Mouse (Mus musculus) heart, embryonic 15.5 days (tissue): ENCODE data around the gene Iqgap2. TPM values are rescaled to one million over a fixed set of nuclear protein-coding genes. Genes with fewer than 3 reads are reported as not detected.

ENCODE experiments used
- ATAC-seq: fragments of 200-750 bp; cut with Nextera tagmentation; replicated peaks from 2 replicates; pipeline ENCODE4 v1.8.0; 2017; ENCODE audit warnings: low read depth, moderate TSS enrichment; ENCODE audit not compliant: insufficient number of reproducible peaks, insufficient read depth, low FRiP score
- H3K27ac ChIP-seq: fragments of 300-500 bp; sonication (generic); 2 replicates; pipeline ENCODE4 v1.5.1; 2015; ENCODE audit warnings: mild to moderate bottlenecking, inconsistent platforms
- H3K27me3 ChIP-seq: fragments of 300-500 bp; sonication (generic); 2 replicates; pipeline ENCODE4 v1.6.1; 2015; ENCODE audit warnings: inconsistent platforms
- H3K36me3 ChIP-seq: fragments of 300-500 bp; sonication (generic); 2 replicates; pipeline ENCODE4 v1.6.1; 2015; ENCODE audit warnings: mild to moderate bottlenecking, inconsistent platforms
- H3K4me1 ChIP-seq: fragments of 300-500 bp; sonication (generic); replicated peaks from 2 replicates; pipeline ENCODE4 v1.6.1; 2015; ENCODE audit warnings: inconsistent platforms
- H3K4me2 ChIP-seq: fragments of 300-500 bp; sonication (generic); 2 replicates; pipeline ENCODE4 v1.6.1; 2015; ENCODE audit warnings: inconsistent platforms, mild to moderate bottlenecking, moderate library complexity
- H3K4me3 ChIP-seq: fragments of 300-500 bp; sonication (generic); 2 replicates; pipeline ENCODE4 v1.5.1; 2015; ENCODE audit warnings: mild to moderate bottlenecking, inconsistent platforms
- H3K9ac ChIP-seq: fragments of 300-500 bp; sonication (generic); 2 replicates; pipeline ENCODE4 v1.6.1; 2015; ENCODE audit warnings: mild to moderate bottlenecking, inconsistent platforms
- H3K9me3 ChIP-seq: fragments of 300-500 bp; sonication (generic); replicated peaks from 2 replicates; pipeline ENCODE4 v1.6.1; 2016; ENCODE audit warnings: inconsistent platforms
- WGBS: fragments of 180-500 bp; shearing (Covaris S2); methylation state at CpG from one replicate; pipeline ENCODE4 v1.1.7; 2015; ENCODE audit warnings: mixed read lengths; 5-methylcytosine and 5-hydroxymethylcytosine counted together
- polyA plus RNA-seq: library from polyadenylated mRNA; unstranded; fragments of >200 nt; fragmentation: Nextera tagmentation; extraction: Ambion mirVana; gene quantifications from 2 replicates; pipeline ENCODE4 v1.2.1, GENCODE M21; 2015

The Iqgap2 gene
- polyA plus RNA-seq, 1 experiment from 2014 or later: 2.4 TPM

GRCm38 (mm10) chr13:95774966-95775696 lies 116.6 kb downstream of the Iqgap2 start:
- H3K9ac ChIP-seq: no peak overlapping the region
- H3K27me3 ChIP-seq: no peaks in the 10 kb centered on the region
- no peaks in the 10 kb centered on the region for H3K36me3 ChIP-seq
- H3K4me2 ChIP-seq: no peak overlapping the region
- no peak overlapping the region for H3K27ac ChIP-seq
- no peak for ATAC-seq
- WGBS: 50% methylated on average over 11 of the region's 11 CpGs
- H3K9me3 ChIP-seq: no peaks in the 10 kb centered on the region
- H3K4me1 ChIP-seq: 0 out of 2 replicates have a peak, but pooled peaks cover 5% of the 10 kb centered on the region
- no peak overlapping the region for H3K4me3 ChIP-seq

- peak overlapping the region; percentile 48 for H3K4me2 ChIP-seq
- ATAC-seq: peak; percentile 74
- peak overlapping the region; percentile 79 for H3K27ac ChIP-seq
- WGBS: 10% methylated on average over 9 of the region's 9 CpGs
- no peaks in the 10 kb centered on the region for H3K36me3 ChIP-seq
- H3K4me3 ChIP-seq: peak overlapping the region; percentile 2; the same call in 1 of the 2 replicates
- peaks cover 23% of the 10 kb centered on the region for H3K4me1 ChIP-seq
- no peaks in the 10 kb centered on the region for H3K9me3 ChIP-seq
- no peak overlapping the region for H3K9ac ChIP-seq
- no peaks in the 10 kb centered on the region for H3K27me3 ChIP-seq
Measured at GRCm38 (mm10) chr13:95765017-95765416, 126.7 kb downstream of the Iqgap2 start.

GRCm38 (mm10) chr13:95763876-95764517 lies 127.7 kb downstream of the Iqgap2 start:
- Histone ChIP-seq H3K4me3 (no peak overlapping the region), H3K9me3 (no peaks in the 10 kb centered on the region), H3K4me2 (no peak overlapping the region), H3K9ac (no peak overlapping the region), H3K36me3 (no peaks in the 10 kb centered on the region), H3K4me1 (peaks cover 20% of the 10 kb centered on the region), H3K27ac (peak overlapping the region; percentile 75), H3K27me3 (no peaks in the 10 kb centered on the region)
- 37% methylated on average over 3 of the region's 3 CpGs for WGBS
- 0 out of 2 replicates have a peak, but pooled peaks have one; percentile 45 for ATAC-seq

GRCm38 (mm10) chr13:95759810-95760209 lies 131.9 kb downstream of the Iqgap2 start:
- peaks cover 8% of the 10 kb centered on the region for H3K4me1 ChIP-seq
- H3K27me3 ChIP-seq: no peaks in the 10 kb centered on the region
- no peak overlapping the region for H3K4me2 ChIP-seq
- no peak overlapping the region for H3K9ac ChIP-seq
- ATAC-seq: no peak
- H3K9me3 ChIP-seq: no peaks in the 10 kb centered on the region
- WGBS: 82% methylated on average over 2 of the region's 2 CpGs
- H3K4me3 ChIP-seq: no peak overlapping the region
- H3K27ac ChIP-seq: no peak overlapping the region
- H3K36me3 ChIP-seq: no peaks in the 10 kb centered on the region

GRCm38 (mm10) chr13:95754285-95754684 lies 137.4 kb downstream of the Iqgap2 start:
- H3K4me2 ChIP-seq: no peak overlapping the region
- no peak for ATAC-seq
- peaks cover 3% of the 10 kb centered on the region; the same call in 1 of the 2 replicates for H3K4me1 ChIP-seq
- no peaks in the 10 kb centered on the region for H3K27me3 ChIP-seq
- WGBS: 62% methylated on average over 5 of the region's 5 CpGs
- no peaks in the 10 kb centered on the region for H3K36me3 ChIP-seq
- H3K9me3 ChIP-seq: no peaks in the 10 kb centered on the region
- H3K27ac ChIP-seq: no peak overlapping the region
- H3K4me3 ChIP-seq: no peak overlapping the region
- no peak overlapping the region for H3K9ac ChIP-seq

- H3K4me3 ChIP-seq: no peak overlapping the region
- no peak overlapping the region for H3K27ac ChIP-seq
- no peaks in the 10 kb centered on the region for H3K36me3 ChIP-seq
- no peaks in the 10 kb centered on the region for H3K27me3 ChIP-seq
- peaks cover 3% of the 10 kb centered on the region; the same call in 1 of the 2 replicates for H3K4me1 ChIP-seq
- ATAC-seq: no peak
- whole genome bisulfite sequencing: 70% methylated on average over 9 of the region's 9 CpGs
- H3K4me2 ChIP-seq: no peak overlapping the region
- no peak overlapping the region for H3K9ac ChIP-seq
- H3K9me3 ChIP-seq: no peaks in the 10 kb centered on the region
Measured at GRCm38 (mm10) chr13:95752386-95752785, 139.3 kb downstream of the Iqgap2 start.

- Histone ChIP-seq H3K9ac (no peak overlapping the region), H3K27me3 (no peaks in the 10 kb centered on the region), H3K36me3 (no peaks in the 10 kb centered on the region), H3K4me1 (peaks cover 8% of the 10 kb centered on the region; the same call in 1 of the 2 replicates), H3K4me3 (no peak overlapping the region), H3K27ac (no peak overlapping the region), H3K4me2 (no peak overlapping the region), H3K9me3 (no peaks in the 10 kb centered on the region)
- ATAC-seq: no peak
- WGBS: 46% methylated on average over 11 of the region's 11 CpGs
Measured at GRCm38 (mm10) chr13:95747541-95747940, 144.2 kb downstream of the Iqgap2 start.

GRCm38 (mm10) chr13:95747101-95747500 lies 144.6 kb downstream of the Iqgap2 start:
- H3K4me1 ChIP-seq: peaks cover 5% of the 10 kb centered on the region; the same call in 1 of the 2 replicates
- 69% methylated on average over 7 of the region's 7 CpGs for WGBS
- H3K36me3 ChIP-seq: no peaks in the 10 kb centered on the region
- no peak overlapping the region for H3K4me3 ChIP-seq
- no peaks in the 10 kb centered on the region for H3K27me3 ChIP-seq
- H3K9ac ChIP-seq: no peak overlapping the region
- H3K27ac ChIP-seq: no peak overlapping the region
- H3K4me2 ChIP-seq: no peak overlapping the region
- no peak for ATAC-seq
- no peaks in the 10 kb centered on the region for H3K9me3 ChIP-seq

- Histone ChIP-seq H3K36me3 (no peaks in the 10 kb centered on the region), H3K9me3 (no peaks in the 10 kb centered on the region), H3K4me1 (peaks cover 5% of the 10 kb centered on the region; the same call in 1 of the 2 replicates), H3K9ac (no peak overlapping the region), H3K4me3 (no peak overlapping the region), H3K27me3 (no peaks in the 10 kb centered on the region), H3K27ac (no peak overlapping the region), H3K4me2 (no peak overlapping the region)
- WGBS: 12% methylated on average over 6 of the region's 6 CpGs
- ATAC-seq: no peak
Measured at GRCm38 (mm10) chr13:95746509-95746908, 145.2 kb downstream of the Iqgap2 start.

GRCm38 (mm10) chr13:95745451-95745850 lies 146.3 kb downstream of the Iqgap2 start:
- no peak for ATAC-seq
- H3K4me1 ChIP-seq: peaks cover 5% of the 10 kb centered on the region; the same call in 1 of the 2 replicates

GRCm38 (mm10) chr13:95742881-95743466 lies 148.7 kb downstream of the Iqgap2 start:
- 72% methylated on average over 9 of the region's 9 CpGs for WGBS
- Histone ChIP-seq H3K4me1 (peaks cover 5% of the 10 kb centered on the region; the same call in 1 of the 2 replicates), H3K27me3 (no peaks in the 10 kb centered on the region), H3K4me2 (no peak overlapping the region), H3K36me3 (no peaks in the 10 kb centered on the region), H3K9me3 (no peaks in the 10 kb centered on the region), H3K27ac (no peak overlapping the region), H3K4me3 (no peak overlapping the region), H3K9ac (no peak overlapping the region)
- ATAC-seq: no peak

More at GRCm38 (mm10) chr13:95745451-95745850, 146.3 kb downstream of the Iqgap2 start:
- H3K4me2 ChIP-seq: no peak overlapping the region
- no peaks in the 10 kb centered on the region for H3K27me3 ChIP-seq
- H3K4me3 ChIP-seq: no peak overlapping the region
- no peaks in the 10 kb centered on the region for H3K9me3 ChIP-seq
- no peaks in the 10 kb centered on the region for H3K36me3 ChIP-seq
- H3K9ac ChIP-seq: no peak overlapping the region
- H3K27ac ChIP-seq: no peak overlapping the region
- WGBS: 56% methylated on average over 4 of the region's 4 CpGs
